Mouse (Mus musculus) testis, adult 2 months (tissue): ENCODE measurements around the gene Optc. TPM values are rescaled to one million over a fixed set of nuclear protein-coding genes. Genes with fewer than 3 reads are reported as not detected.

Experiments used
- H3K27ac ChIP-seq: fragments of 200-500 bp; 2 replicates; pipeline ENCODE4 v1.5.1; 2012; ENCODE audit warnings: low read depth, low read length; ENCODE audit not compliant: control insufficient read depth, insufficient read depth
- H3K27me3 ChIP-seq: fragments of 200-500 bp; 2 replicates; pipeline ENCODE4 v1.6.1; 2012; ENCODE audit warnings: mild to moderate bottlenecking, low read length, moderate library complexity; ENCODE audit not compliant: control insufficient read depth, insufficient read depth
- H3K36me3 ChIP-seq: fragments of 200-500 bp; 2 replicates; pipeline ENCODE4 v1.6.1; 2012; ENCODE audit warnings: mild to moderate bottlenecking, low read length; ENCODE audit not compliant: control insufficient read depth, insufficient read depth
- H3K4me1 ChIP-seq: fragments of 200-500 bp; 2 replicates; pipeline ENCODE4 v1.6.1; 2012; ENCODE audit warnings: low read length; ENCODE audit not compliant: control insufficient read depth, insufficient read depth
- H3K4me3 ChIP-seq: fragments of 200-500 bp; 2 replicates; pipeline ENCODE4 v1.5.1; 2012; ENCODE audit warnings: low read depth, mild to moderate bottlenecking, low read length, moderate library complexity, mixed read lengths; ENCODE audit not compliant: control insufficient read depth
- CTCF ChIP-seq: fragments of 200-500 bp; IDR thresholded peaks from 2 replicates; pipeline ENCODE4 v1.5.1; 2012; ENCODE audit warnings: low read depth, mild to moderate bottlenecking, inconsistent platforms, low read length, moderate library complexity; ENCODE audit not compliant: control insufficient read depth, insufficient read depth, insufficient replicate concordance
- POLR2A ChIP-seq: fragments of 200-500 bp; IDR thresholded peaks from 2 replicates; pipeline ENCODE4 v1.6.1; 2012; ENCODE audit warnings: low read depth, mild to moderate bottlenecking, inconsistent platforms, low read length, moderate library complexity; ENCODE audit not compliant: control insufficient read depth
- polyA plus RNA-seq: library from polyadenylated mRNA; depleted of rRNA; stranded (reverse); fragments of >200 nt; gene quantifications from 2 replicates; pipeline ENCODE4 v1.2.3, GENCODE M21; 2012

Optc gene
- polyA plus RNA-seq, 1 experiment = 0.86 TPM

GRCm38 (mm10) chr1:133881813-133882212 lies 26.0 kb downstream of the Optc start:
- H3K27me3 ChIP-seq = no peaks in the 10 kb centered on the region
- no peaks in the 10 kb centered on the region; the same call in 1 of the 2 replicates for H3K4me1 ChIP-seq
- H3K27ac ChIP-seq = no peak overlapping the region
- H3K4me3 ChIP-seq = no peak overlapping the region
- H3K36me3 ChIP-seq = no peaks in the 10 kb centered on the region
- TF ChIP-seq CTCF (no peak), POLR2A (no peak)

GRCm38 (mm10) chr1:133878825-133879423 lies 28.9 kb downstream of the Optc start:
- Histone ChIP-seq H3K27me3 (no peaks in the 10 kb centered on the region), H3K36me3 (no peaks in the 10 kb centered on the region), H3K4me3 (no peak overlapping the region), H3K27ac (no peak overlapping the region), H3K4me1 (no peaks in the 10 kb centered on the region)
- TF ChIP-seq POLR2A = no peak
- no peak for TF ChIP-seq CTCF

GRCm38 (mm10) chr1:133876936-133877335 lies 30.9 kb downstream of the Optc start:
- no peak overlapping the region for H3K27ac ChIP-seq
- no peak overlapping the region for H3K4me3 ChIP-seq
- no peaks in the 10 kb centered on the region for H3K27me3 ChIP-seq
- no peaks in the 10 kb centered on the region for H3K4me1 ChIP-seq
- H3K36me3 ChIP-seq = no peaks in the 10 kb centered on the region
- TF ChIP-seq CTCF (no peak), POLR2A (no peak)

- Histone ChIP-seq H3K4me1 (no peaks in the 10 kb centered on the region), H3K36me3 (no peaks in the 10 kb centered on the region), H3K27ac (no peak overlapping the region), H3K27me3 (no peaks in the 10 kb centered on the region), H3K4me3 (no peak overlapping the region)
- TF ChIP-seq CTCF (no peak), POLR2A (no peak)
Measured at GRCm38 (mm10) chr1:133873086-133873813, 34.5 kb downstream of the Optc start.

GRCm38 (mm10) chr1:133871241-133871640 lies 36.6 kb downstream of the Optc start:
- Histone ChIP-seq H3K4me1 (no peaks in the 10 kb centered on the region), H3K4me3 (no peak overlapping the region), H3K36me3 (no peaks in the 10 kb centered on the region), H3K27ac (no peak overlapping the region), H3K27me3 (no peaks in the 10 kb centered on the region)
- no peak for TF ChIP-seq POLR2A
- no peak for TF ChIP-seq CTCF

- Histone ChIP-seq H3K27me3 (no peaks in the 10 kb centered on the region), H3K4me3 (no peak overlapping the region), H3K36me3 (no peaks in the 10 kb centered on the region), H3K4me1 (no peaks in the 10 kb centered on the region), H3K27ac (no peak overlapping the region)
- no peak for TF ChIP-seq CTCF
- TF ChIP-seq POLR2A = no peak
Measured at GRCm38 (mm10) chr1:133869221-133869620, 38.6 kb downstream of the Optc start.

GRCm38 (mm10) chr1:133863257-133863997 lies 44.4 kb downstream of the Optc start:
- H3K36me3 ChIP-seq = no peaks in the 10 kb centered on the region
- no peak overlapping the region for H3K4me3 ChIP-seq
- H3K4me1 ChIP-seq = peaks cover 9% of the 10 kb centered on the region
- TF ChIP-seq CTCF (no peak), POLR2A (no peak)
- H3K27ac ChIP-seq = peak overlapping the region; percentile 48
- H3K27me3 ChIP-seq = no peaks in the 10 kb centered on the region
